Mouse (Mus musculus) lung, postnatal 0 days (tissue): ENCODE measurements around the gene C2cd2. TPM values are rescaled to one million over a fixed set of nuclear protein-coding genes. Genes with fewer than 3 reads are reported as not detected.
A peak's percentile ranks its signal among the peaks of the same experiment; 100 is the strongest.

ENCODE experiments used
- ATAC-seq: fragments of 200-750 bp; cut with Nextera tagmentation; 2 replicates; pipeline ENCODE4 v1.8.0; 2017; ENCODE audit warnings: moderate library complexity
- DNase-seq: peaks from one replicate; pipeline ENCODE4 v3.0.0-alpha.2; 2016; ENCODE audit warnings: low spot score
- H3K27ac ChIP-seq: fragments of 300-500 bp; sonication (generic); 2 replicates; pipeline ENCODE4 v1.5.1; 2014; ENCODE audit warnings: antibody characterized with exemption, mild to moderate bottlenecking, low read length, mixed read lengths
- H3K27me3 ChIP-seq: fragments of 300-500 bp; sonication (generic); replicated peaks from 2 replicates; pipeline ENCODE4 v1.6.1; 2014; ENCODE audit warnings: low read length, mixed read lengths; ENCODE audit not compliant: insufficient read depth
- H3K36me3 ChIP-seq: fragments of 300-500 bp; sonication (generic); 2 replicates; pipeline ENCODE4 v1.6.1; 2014; ENCODE audit warnings: low read length, mixed read lengths; ENCODE audit not compliant: insufficient read depth
- H3K4me1 ChIP-seq: fragments of 300-500 bp; sonication (generic); 2 replicates; pipeline ENCODE4 v1.6.1; 2014; ENCODE audit warnings: antibody characterized with exemption, low read depth, low read length, mixed read lengths; ENCODE audit not compliant: insufficient read depth
- H3K4me2 ChIP-seq: fragments of 300-500 bp; sonication (generic); replicated peaks from 2 replicates; pipeline ENCODE4 v1.6.1; 2014; ENCODE audit warnings: low read depth, mild to moderate bottlenecking, low read length, moderate library complexity, mixed read lengths
- H3K4me3 ChIP-seq: fragments of 300-500 bp; sonication (generic); 2 replicates; pipeline ENCODE4 v1.5.1; 2014; ENCODE audit warnings: low read depth, low read length
- H3K9ac ChIP-seq: fragments of 300-500 bp; sonication (generic); replicated peaks from 2 replicates; pipeline ENCODE4 v1.6.1; 2014; ENCODE audit warnings: low read depth, mild to moderate bottlenecking
- H3K9me3 ChIP-seq: fragments of 300-500 bp; sonication (generic); 2 replicates; pipeline ENCODE4 v1.6.1; 2016; ENCODE audit warnings: low read length, mixed read lengths
- CTCF ChIP-seq: IDR thresholded peaks from 2 replicates; pipeline ENCODE4 v1.5.1; 2016; ENCODE audit warnings: antibody characterized with exemption, mild to moderate bottlenecking
- EP300 ChIP-seq: IDR thresholded peaks from 2 replicates; pipeline ENCODE4 v1.6.1; 2016; ENCODE audit warnings: antibody characterized with exemption, mild to moderate bottlenecking, control low read depth
- WGBS: fragments of 180-500 bp; shearing (Covaris S2); extraction: QIAGEN DNeasy Blood & Tissue Kit; methylation state at CpG from one replicate; pipeline ENCODE4 v1.1.7; 2014; 5-methylcytosine and 5-hydroxymethylcytosine counted together
- polyA plus RNA-seq: library from polyadenylated mRNA; unstranded; fragments of >200 nt; fragmentation: Nextera tagmentation; extraction: Ambion mirVana; gene quantifications from 2 replicates; pipeline ENCODE4 v1.2.1, GENCODE M21; 2015

Gene C2cd2
- polyA plus RNA-seq, 1 experiment from 2014 or later, result 15.0 TPM

- ATAC-seq (peak; percentile 54), DNase-seq (peak; percentile 69)
- TF ChIP-seq EP300 (peak; percentile 18; the same call in 1 of the 2 replicates), CTCF (no peak)
- Histone ChIP-seq H3K27me3 (no peaks in the 10 kb centered on the region), H3K9me3 (no peaks in the 10 kb centered on the region), H3K36me3 (no peaks in the 10 kb centered on the region), H3K27ac (peak overlapping the region; percentile 93), H3K4me3 (peak overlapping the region; percentile 76), H3K9ac (peak overlapping the region; percentile 80), H3K4me2 (peak overlapping the region; percentile 74), H3K4me1 (no peaks in the 10 kb centered on the region)
- whole genome bisulfite sequencing, result 3% methylated on average over 9 of the region's 9 CpGs
These were observed 39.6 kb downstream of the C2cd2 start for GRCm38 (mm10) chr16:97922779-97923126.

GRCm38 (mm10) chr16:97921961-97922778 is 40.2 kb downstream of the C2cd2 start:
- DNase-seq (peak; percentile 95), ATAC-seq (peak; percentile 97)
- WGBS, result under 1% methylated on average over 72 of the region's 75 CpGs
- Histone ChIP-seq H3K4me3 (peak overlapping the region; percentile 76), H3K9ac (peak overlapping the region; percentile 80), H3K4me2 (peak overlapping the region; percentile 74), H3K36me3 (no peaks in the 10 kb centered on the region), H3K9me3 (no peaks in the 10 kb centered on the region), H3K27me3 (no peaks in the 10 kb centered on the region), H3K27ac (peak overlapping the region; percentile 93), H3K4me1 (no peaks in the 10 kb centered on the region)
- TF ChIP-seq EP300 (no peak), CTCF (no peak; the same call in 1 of the 2 replicates)

- no peak for DNase-seq
- no peak overlapping the region for H3K27ac ChIP-seq
- no peak overlapping the region for H3K4me3 ChIP-seq
- no peak for ATAC-seq
- no peak overlapping the region for H3K9ac ChIP-seq
- no peaks in the 10 kb centered on the region for H3K27me3 ChIP-seq
- TF ChIP-seq CTCF, result no peak
- no peak for TF ChIP-seq EP300
- no peak overlapping the region for H3K4me2 ChIP-seq
- no peaks in the 10 kb centered on the region for H3K4me1 ChIP-seq
- WGBS, result 96% methylated on average over 1 of the region's 1 CpGs
- H3K36me3 ChIP-seq, result no peaks in the 10 kb centered on the region
- H3K9me3 ChIP-seq, result no peaks in the 10 kb centered on the region
These were observed 41.8 kb downstream of the C2cd2 start for GRCm38 (mm10) chr16:97920621-97921020.

- ATAC-seq, result no peak
- H3K9ac ChIP-seq, result no peak overlapping the region
- no peak for DNase-seq
- H3K4me3 ChIP-seq, result no peak overlapping the region
- H3K36me3 ChIP-seq, result no peaks in the 10 kb centered on the region
- TF ChIP-seq CTCF, result no peak
- no peak for TF ChIP-seq EP300
- no peaks in the 10 kb centered on the region for H3K4me1 ChIP-seq
- H3K9me3 ChIP-seq, result no peaks in the 10 kb centered on the region
- no peak overlapping the region for H3K4me2 ChIP-seq
- no peak overlapping the region for H3K27ac ChIP-seq
- whole genome bisulfite sequencing, result 43% methylated on average over 2 of the region's 2 CpGs
- no peaks in the 10 kb centered on the region for H3K27me3 ChIP-seq
These were observed 42.6 kb downstream of the C2cd2 start for GRCm38 (mm10) chr16:97919793-97920192.

GRCm38 (mm10) chr16:97912873-97913272 is 49.5 kb downstream of the C2cd2 start:
- no peak for DNase-seq
- no peak overlapping the region for H3K4me2 ChIP-seq
- H3K9ac ChIP-seq, result no peak overlapping the region
- no peak overlapping the region for H3K27ac ChIP-seq
- no peak overlapping the region for H3K4me3 ChIP-seq
- H3K36me3 ChIP-seq, result no peaks in the 10 kb centered on the region
- H3K27me3 ChIP-seq, result no peaks in the 10 kb centered on the region
- TF ChIP-seq EP300 (no peak), CTCF (no peak)
- no peaks in the 10 kb centered on the region for H3K9me3 ChIP-seq
- H3K4me1 ChIP-seq, result no peaks in the 10 kb centered on the region
- no peak for ATAC-seq

GRCm38 (mm10) chr16:97909356-97909755 is 53.0 kb downstream of the C2cd2 start:
- 94% methylated on average over 1 of the region's 1 CpGs for WGBS
- Histone ChIP-seq H3K36me3 (no peaks in the 10 kb centered on the region), H3K9me3 (no peaks in the 10 kb centered on the region), H3K27me3 (no peaks in the 10 kb centered on the region), H3K4me2 (no peak overlapping the region), H3K9ac (no peak overlapping the region), H3K4me1 (no peaks in the 10 kb centered on the region), H3K27ac (no peak overlapping the region), H3K4me3 (no peak overlapping the region)
- no peak for ATAC-seq
- no peak for DNase-seq
- TF ChIP-seq CTCF (no peak), EP300 (no peak)
